Mouse (Mus musculus) lung, adult 18-20 months (tissue): Measurements from ENCODE around the gene Ifit3.
"Not testable (repeated sequence)": the region's sequence is repeated elsewhere in the genome, so short reads cannot be mapped to it uniquely, and the experiment has no call there.

Source experiments
- DNase-seq, 2 experiments: peaks; one replicate each; pipeline ENCODE4 v3.0.0; 2022; ENCODE audit warnings: mixed read lengths in 2 of 2

Ifit3 gene

DNA sequence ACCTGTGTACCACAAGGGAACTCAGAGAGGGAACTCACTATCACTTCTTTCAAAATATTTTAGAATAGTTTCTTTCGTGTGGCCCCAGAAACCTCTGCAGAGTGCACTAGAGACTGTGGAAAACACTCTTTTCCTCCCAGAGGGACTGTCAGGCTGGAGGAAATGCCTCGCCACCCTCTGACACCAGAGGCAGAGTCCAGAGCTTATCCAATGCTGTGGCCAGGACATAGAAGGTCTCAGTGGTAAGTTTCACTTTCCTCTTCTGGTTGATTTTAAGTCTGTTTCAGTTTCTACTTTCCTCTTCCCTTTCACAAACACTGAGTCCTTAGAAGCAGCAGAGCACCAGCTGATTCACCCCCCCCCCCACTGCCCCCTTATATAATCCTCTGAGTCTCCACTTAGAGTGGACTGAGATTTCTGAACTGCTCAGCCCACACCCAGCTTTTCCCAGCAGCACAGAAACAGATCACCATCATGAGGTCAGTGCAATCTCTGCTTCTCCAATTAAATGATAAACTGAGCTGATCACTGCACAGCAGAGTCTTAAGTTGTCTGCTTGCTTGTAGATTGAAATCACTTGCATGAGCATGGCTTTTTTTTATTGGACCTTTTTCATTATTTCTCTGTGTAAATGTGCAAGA is at the start of gene Ifit3:
Gene Ifit3, plus strand, starts transcription at position 406 of the 641 bp plus-strand sequence.
- peak in 1 of 2 experiments; percentile 44 for DNase-seq

DNA sequence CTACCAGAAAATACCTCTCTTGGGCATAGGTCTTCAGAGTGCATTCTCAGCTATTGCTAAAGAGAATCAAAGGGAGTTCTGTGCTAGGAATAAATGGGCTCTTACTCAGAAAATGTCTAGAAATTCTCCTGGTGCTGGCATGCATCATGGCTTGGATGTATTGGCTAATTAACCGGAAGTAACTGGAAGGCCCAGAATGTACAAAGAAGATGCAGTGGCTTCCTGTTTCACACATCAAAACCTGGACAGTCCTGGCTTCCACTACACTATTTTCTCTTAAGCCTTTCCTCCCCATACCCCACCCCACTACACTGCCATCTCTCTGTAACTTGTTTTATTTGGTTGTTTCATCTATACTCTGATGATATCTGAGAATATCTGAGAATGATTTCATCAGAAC is 43.9 kb upstream of the Ifit3 start:
- no peak for DNase-seq

DNA sequence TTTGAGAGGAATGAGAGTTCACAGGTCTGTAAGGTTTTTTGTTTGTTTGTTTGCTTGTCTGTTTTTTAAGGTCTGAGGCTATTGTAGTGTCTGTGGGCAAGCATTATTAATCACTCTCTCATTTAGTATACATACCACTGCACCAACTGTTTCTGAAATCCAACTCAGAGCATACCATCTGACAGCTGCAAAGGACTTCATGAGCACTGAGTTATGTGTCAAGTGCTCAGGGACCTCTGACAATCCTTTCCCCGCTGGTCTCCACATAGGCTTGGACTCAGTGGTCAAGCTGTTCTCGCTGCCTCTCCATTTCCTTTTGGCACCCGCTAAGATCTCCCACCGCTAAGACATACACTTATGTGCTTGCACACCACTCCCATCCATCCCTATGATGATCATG is 37.1 kb upstream of the Ifit3 start:
- DNase-seq, result no peak

DNA sequence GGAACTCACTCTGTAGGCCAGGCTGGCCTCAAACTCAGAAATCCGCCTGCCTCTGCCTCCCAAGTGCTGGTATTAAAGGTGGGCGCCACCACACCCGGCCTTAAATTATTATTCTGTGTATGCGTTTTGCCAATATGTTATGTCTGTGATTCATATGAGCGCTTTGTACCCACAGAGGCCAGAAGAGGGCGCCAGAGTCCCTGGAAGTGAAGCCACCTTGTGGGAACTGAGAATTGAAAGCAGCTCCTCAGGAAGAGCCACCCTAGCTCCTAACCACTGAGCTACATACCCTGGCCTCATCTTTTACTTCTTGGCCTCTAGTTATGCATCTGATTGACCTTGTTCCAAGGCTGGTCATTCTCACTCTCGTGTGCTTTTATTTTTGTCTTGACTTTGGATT is 35.4 kb upstream of the Ifit3 start:
- DNase-seq, result peak; percentile 84 to 87

DNA sequence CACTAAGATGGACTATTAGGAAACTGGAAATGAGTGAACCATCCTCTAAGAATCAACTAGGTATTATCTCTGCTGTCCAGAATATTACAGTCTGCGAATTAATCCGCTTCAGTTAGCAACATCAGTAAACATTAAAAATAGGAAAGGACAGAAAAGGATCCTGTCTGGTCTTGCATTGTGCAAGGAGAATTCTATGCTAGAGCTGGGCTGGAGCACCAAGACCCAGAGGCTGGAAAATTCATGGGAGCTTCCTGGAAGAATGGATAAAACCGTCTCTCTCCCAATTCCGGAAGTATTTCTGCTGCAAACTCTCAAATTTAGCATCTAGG is 33.2 kb upstream of the Ifit3 start:
- DNase-seq, result no peak

DNA sequence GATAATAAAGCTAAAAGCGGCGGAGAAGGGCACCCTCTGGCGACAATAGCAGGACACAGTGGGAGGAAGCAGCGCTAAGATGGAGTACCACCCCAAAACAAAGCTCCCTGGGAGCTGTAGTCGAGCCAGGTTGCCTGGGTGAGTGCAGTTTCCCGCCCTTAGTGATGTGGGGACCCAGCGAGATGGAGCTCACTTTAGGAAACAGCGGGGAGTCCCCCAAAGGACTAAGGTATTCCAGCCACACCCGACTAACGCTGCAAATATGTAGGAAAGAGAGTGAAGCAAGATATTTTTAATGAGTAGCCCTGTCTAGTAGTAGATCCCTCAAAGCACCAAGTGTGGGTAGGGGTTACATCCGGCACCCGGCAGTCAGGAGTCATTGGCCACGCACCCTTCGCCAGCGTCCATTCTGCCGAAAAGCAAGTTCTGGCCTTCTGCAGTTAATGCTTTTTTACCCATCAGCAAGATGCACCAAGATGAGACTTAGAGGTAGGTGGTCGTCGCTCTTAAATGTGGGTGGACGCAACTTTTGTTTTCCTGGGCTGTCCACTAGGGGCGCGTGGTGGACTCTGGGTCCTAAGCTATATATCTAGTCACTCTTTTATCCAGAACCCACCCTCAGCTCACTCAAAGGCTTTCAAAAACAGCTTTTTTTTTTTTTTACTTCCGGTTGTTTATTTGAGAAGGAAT is 32.7 kb upstream of the Ifit3 start, which contains the start of gene Ifit2:
Gene Ifit2, plus strand, starts transcription at position 161 of the 690 bp plus-strand sequence.
- DNase-seq, result peak; percentile 71 to 72

DNA sequence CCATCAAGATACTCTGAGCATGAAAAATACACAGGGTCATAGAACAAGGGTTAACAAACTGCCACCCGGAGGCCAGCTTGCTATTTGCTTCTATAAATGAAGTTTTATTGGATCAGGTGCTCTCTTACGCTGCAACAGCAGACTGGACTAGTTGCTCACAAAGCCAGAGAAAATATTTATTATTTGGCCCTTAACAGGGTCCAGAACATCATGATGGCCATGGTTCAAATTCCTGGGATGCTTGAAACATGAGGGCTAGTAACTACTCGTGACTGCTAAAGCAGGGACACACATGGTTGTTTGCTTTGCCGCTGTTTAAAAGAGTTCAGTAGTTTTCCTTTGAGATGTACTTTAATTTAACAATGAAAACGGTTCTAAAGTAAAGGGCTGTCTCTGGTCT is 31.4 kb upstream of the Ifit3 start:
- peak; percentile 60 to 75 for DNase-seq

DNA sequence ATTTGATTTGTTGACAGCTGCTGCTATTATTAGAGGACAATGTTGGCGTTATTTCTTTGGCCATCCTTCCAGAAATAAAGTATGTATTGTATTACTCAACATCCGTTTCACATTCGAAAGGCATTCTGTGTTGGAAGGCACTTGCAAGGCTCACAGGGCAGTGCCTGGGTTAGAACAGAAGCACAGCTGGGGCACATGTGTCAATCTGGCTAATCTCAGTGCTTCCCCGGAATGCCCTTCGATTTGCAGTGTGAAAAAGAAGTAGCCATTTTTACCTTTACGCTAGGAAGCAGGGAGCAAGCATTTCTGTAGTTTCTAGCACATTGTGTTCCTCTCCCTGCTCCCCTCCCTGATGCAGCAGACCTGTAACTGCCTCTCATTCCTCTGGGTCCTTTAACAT is 30.3 kb upstream of the Ifit3 start:
- DNase-seq, result peak in 1 of 2 experiments; percentile 25

DNA sequence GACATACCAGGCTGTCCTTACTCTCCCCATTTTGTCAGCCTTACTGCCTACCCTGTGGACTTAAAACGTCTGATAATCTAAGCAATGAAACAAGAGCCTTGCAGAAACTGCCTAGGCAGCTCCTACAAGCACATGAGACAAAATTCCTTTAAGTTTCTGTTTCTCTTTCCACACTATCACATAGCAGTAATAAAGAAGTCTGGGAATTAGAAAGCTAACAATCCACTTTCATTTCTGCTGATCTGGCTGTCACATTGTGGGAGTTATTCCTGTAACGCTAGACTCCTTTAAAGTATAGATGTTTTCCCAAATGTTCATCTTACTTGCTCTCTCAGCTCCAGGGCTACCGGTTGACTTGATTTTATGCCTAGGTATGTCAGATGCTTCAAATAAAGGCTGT is 29.8 kb upstream of the Ifit3 start:
- no peak for DNase-seq

DNA sequence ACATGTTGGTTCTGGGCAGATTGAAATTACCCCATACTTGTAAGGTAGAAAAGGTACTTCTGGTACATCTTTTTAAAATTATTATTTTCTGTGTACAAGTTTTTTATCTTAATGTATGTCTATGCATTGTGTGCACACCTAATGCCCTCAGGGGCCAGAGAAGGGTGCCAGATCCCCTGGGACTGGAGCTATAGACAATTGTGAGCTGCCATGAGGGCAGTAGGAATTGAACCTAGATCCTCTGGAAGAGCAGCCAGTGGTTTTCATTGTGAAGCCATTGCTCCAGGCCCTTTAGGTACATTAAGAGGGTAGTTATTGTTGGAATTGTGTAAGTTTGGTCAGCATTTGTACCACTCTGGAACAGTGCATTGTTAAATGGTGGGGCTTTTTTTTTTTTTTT is 29.3 kb upstream of the Ifit3 start:
- DNase-seq, result no peak

DNA sequence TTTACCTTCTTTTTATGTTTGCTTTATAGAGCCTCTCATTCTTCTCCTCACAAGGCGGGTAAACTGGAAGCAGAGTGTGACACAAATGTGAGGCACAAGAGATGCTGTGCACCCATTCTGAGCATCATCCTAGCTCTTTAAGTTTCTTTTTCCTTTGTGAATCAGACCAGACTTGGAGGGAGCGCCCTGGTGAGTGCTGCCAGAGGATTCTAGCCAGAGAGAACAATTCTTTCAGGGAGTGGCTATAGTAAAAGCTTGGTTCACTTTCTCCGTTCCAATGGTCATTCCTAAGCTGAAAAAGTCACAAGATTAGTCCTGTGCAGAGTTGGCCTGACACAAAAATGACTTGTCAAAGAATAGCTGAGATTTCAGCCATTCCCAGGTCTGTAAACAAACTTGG is 26.7 kb upstream of the Ifit3 start:
- peak; percentile 32 to 36 for DNase-seq

DNA sequence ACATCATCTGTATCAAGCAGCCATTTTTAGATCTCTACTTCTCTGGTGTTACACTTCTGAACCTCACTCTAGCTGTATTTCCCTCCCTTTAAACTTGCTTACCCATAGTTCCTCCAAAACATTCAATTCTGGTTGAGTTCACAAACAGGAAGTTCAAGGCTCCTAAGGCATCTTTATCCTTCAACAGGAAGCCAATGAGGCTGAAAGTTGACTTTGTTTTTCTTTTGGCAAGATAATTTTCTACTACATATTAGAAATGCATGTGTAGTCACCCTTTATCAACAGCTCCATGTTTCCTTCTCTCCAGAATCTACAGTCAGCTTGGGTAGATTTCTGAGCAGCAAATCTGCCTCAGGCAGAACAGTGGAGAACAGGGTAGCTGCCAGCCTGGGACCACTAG is 20.8 kb upstream of the Ifit3 start:
- DNase-seq, result no peak

DNA sequence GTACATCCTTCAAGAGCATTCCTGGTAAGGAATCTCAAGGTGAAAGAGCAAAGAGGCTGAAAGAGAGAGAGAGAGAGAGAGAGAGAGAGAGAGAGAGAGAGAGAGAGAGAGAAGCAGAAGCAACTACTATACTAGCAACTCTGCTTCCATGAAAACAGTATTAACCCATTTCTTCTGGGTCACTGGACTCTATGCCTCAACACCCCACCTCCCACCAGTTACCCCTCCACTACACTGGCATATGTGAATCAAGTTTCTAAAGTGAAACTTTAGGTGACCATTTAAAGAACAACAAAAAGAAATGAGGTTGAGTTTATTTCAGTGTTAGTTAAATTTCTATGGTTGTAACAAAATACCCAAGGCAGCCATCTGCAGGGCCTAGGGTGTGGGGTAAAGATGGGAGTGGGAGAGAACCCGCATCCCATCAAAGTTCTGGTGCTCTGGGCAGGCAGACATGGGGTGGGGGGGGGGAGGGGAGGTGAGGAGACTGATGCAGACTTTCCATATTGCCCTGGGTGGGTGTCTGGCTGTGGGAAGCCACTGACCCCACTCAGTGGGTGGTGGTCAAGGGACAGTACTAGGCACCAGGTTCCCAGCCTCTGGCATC is 17.1 kb upstream of the Ifit3 start:
- no peak for DNase-seq

DNA sequence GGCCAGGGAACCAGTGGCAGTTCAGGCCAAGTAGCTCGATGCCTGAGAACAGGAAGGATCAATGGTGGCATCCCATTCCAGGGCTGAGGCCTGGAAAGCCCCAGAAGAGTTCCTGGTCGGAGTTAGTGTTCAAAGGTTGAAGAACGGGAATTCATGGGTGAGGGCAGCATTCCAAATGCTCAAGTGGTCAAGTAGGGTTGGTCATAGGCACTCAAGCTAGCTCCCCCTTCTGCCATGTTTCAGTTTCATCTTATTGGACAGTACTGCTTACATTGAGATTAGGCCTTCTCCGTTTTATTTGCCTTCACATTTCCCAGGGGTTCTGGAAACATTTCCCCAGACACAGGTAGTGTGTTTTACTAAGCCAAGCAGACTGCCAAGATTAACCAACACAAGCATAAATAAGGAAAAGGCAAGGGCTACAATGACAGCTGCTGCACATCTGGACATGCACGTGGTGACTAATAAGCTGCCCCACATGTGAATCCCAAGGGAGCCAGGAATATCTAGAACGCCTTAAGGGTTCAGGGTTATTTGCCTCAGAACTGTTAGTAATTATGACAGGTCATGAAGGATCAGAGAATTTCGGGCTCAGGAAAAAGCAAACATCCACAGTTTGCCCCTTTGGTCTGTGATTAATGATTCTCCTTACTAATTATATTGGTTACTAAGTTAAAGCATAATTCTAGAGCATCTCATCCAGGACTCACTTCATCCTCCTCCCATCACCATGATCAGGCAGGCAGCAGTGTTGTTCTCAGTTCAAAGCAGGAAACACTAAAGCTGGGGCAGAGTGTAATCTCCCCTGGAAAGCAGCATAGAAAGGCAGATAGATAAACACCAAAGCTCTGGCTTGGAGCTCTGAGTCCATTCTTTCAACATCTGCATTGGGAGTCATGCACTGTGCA is 14.1 kb upstream of the Ifit3 start:
- DNase-seq, result peak; percentile 58 to 62

DNA sequence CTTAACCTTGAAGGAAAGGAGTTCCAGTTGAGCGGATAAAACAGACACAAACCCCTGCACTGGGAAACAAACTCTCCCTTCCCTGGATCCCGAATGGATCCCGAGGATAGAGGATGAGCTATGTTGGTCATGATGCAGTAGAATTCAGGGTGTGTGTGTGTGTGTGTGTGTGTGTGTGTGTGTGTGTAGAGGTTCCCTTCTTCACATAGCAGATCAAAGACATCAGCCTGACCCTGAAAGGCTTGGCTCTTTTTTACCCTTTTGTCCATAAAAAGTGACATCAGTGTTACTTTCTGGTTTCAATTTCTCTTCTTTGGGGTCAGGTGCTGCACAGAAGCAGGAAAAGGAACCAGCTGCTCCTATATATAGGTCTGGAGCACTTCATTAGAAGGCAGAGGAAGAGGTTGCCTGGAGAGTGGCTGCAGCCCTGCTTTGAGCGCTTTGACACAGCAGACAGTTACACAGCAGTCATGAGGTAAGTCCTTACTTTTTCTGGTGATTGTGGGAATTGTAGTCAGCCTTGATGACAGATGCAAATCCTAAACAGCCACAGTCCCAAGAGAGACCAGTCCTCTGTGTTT is 13.3 kb upstream of the Ifit3 start:
- DNase-seq, result no peak

DNA sequence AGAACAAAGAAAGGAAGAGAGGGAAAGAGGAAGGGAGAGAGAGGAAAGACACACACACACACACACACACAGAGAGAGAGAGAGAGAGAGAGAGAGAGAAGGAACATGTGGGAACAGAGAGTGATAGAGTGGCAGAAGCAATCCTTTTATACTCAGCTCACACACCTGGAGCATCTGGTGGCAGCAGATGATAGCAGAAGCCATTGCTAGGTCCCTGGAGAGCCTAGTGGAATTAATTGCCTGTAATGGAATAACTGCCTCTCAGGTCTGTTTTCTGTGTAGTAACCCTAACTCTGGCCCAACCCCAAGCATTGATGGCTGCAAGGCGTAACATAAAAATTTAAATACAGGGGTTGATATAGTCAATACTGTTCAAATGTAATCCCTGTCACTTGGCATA is 12.3 kb upstream of the Ifit3 start:
- no peak for DNase-seq

DNA sequence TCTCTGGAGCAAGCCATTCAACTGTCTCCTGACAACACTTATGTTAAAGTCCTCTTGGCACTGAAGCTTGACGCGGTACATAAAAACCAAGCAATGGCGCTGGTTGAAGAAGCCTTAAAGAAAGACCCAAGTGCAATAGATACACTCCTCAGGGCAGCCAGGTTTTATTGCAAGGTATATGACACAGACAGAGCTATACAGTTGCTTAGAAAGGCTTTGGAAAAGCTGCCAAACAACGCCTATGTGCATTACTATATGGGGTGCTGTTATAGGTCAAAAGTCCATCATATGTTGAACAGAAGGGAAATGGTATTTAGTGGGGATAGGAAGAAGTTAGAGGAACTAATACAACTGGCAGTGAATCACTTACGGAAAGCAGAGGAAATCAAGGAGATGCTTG is 9.7 kb upstream of the Ifit3 start:
- DNase-seq, result no peak

DNA sequence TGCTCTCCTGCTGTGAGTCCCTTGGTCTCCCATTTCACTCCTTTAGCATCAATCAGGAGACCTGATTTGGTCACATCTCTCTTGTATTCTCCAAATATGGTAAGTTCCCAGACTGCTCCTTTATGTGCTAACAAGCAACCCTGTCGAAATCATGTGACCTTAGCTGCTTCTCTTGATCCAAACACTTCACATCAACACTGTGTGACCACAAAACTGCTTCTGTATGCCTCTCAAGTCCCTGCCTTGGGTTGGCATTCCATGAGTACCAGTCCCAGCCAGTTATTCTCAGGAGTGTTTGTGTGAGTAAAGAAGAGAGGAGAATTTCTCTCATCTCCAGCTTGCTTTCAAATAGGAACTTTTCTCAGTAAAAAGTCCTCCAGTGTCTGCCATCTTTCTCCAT is 6.2 kb upstream of the Ifit3 start:
- DNase-seq, result peak; percentile 68 to 79

DNA sequence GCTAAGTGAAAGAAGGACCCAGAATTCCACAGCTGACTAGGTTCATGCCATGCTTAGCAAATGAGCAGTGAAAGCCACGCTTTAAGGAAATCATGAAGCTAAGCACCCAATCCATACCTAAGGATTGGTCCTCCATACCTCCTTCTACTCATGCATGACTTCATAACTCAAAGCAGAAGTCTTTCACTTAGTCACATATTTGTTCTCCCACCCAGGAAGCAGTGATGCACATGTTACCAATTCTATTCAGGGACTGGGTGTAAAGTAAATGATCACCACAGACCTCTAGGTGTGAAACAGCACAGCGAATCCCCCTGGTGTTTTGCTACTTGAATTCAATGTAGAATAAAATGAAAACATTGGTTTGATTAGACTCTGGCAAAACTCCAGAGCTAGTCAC is 635 bp upstream of the Ifit3 start:
- DNase-seq, result not testable (repeated sequence)

DNA sequence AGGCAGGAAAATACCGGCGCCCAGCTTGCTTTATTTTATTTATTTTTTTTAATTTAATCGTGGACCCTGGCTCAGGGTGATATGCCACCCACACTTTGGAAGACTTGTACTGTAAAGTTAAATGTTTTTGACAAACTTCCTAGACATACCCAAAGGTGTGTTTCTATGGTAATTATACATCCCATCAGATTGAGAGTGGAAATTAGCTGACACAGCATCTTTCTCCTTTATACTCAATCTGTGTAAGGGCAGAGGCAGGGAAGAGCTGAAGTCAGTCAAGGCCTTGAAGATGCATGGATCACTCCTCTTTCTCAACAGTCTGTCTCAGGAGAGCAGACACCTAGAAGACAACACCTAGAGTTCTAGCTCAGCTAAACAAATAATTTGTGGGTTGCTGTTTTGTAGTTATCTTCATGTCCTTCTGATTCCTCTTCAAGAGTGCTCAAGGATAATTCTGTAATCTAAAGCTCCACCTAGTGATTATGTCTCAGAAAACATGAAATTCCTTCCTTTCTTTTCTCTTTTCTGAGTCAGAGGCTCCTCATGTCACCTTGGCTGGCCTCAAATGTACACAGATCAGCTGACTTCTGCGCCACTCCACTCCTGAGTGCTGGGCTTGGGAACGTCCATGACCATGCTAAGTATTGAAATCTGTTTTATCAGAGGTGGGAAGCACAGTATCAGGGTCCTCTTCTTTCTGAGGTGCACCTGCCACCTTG is 2.6 kb downstream of the Ifit3 start:
- DNase-seq, result peak in 1 of 2 experiments; percentile 25

DNA sequence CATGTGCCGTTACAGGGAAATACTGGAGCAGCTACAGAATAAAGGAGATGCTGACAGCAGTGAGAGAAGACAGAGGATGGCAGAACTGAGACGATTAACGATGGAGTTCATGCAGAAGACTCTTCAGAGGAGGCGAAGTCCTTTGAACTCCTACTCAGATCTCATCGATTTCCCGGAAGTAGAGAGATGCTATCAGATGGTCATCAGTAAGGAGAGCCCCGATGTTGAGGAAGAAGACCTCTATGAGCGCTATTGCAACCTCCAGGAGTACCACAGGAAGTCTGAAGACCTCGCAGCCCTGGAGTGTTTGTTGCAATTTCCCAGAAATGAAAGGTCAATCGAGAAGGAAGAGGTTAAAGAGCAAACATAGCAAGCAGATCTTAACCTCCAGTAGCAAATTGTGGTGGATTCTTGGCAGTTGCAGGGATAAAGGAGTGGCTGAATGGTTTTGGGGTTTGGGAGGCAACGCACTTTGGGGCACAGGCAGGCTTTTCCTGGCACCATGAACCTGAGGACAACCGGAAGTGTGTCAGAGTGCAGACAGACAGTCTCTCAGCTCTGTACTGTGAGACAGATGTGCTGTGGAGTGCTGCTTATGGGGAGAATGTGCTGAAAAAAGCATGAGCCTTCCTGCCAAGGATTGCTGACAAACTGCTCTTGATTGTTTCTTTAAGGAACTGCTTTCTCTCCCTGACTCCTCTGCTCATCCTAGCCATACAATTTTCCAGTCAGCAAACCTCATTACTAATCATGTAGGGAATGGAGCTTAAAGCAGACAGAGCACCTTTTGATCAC is 4.8 kb downstream of the Ifit3 start:
- DNase-seq, result peak in 1 of 2 experiments; percentile 26
